Mouse (Mus musculus): ENCODE results near the gene Rbms3.

Rbms3 gene

GRCm38 (mm10) chr9:116746871-116747270 is 882.8 kb downstream of the Rbms3 start:
- no peak for DNase-seq (ENCODE audit: low spot score)

- no peak for DNase-seq (ENCODE audit: low spot score)
Measured at GRCm38 (mm10) chr9:116737786-116738185, 891.9 kb downstream of the Rbms3 start.

- DNase-seq (ENCODE audit: low spot score): no peak
Measured at GRCm38 (mm10) chr9:116729172-116729571, 900.5 kb downstream of the Rbms3 start.

DNA sequence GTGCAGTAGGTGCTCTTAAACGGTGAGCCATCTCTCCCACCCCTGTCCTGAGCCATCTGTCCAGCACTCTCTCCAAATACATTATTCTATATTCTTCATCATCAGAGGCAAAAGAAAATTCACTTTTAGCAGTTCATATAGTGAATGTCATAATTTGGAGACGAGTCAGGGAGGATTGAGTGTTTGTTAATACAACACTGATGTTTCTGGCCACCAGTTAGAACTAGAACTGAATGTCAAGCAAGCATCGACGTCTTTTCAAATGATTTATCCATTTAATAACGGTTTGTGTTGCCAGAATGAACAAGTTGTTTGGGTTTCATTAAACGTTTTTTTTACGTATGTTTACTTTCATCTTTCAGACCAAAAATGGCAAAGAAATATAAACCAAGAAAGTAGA is 901.1 kb downstream of the Rbms3 start:
- DNase-seq (ENCODE audit: low spot score): no peak

DNA sequence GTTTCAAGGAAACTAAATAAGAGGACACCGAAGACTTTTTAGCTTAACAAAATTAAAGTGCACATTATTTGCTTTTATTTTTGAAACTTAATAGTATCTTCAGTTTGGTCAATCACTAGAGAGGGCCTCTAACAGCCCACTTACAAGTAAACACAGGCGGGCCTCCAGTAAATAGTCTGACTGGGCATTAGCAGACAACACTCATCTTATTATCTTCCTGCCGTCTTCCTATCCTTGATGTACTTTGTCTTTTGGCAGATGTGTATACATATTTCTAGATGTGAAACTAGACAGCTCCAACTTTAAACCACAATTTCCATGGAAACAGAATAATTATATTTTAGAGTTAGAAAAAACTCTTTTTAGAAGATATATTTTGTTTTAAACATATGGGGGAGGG is 901.6 kb downstream of the Rbms3 start:
- DNase-seq (ENCODE audit: low spot score): no peak

- no peak for DNase-seq (ENCODE audit: low spot score)
Measured at GRCm38 (mm10) chr9:116724581-116724980, 905.1 kb downstream of the Rbms3 start.

- no peak for DNase-seq (ENCODE audit: low spot score)
Measured at GRCm38 (mm10) chr9:116703119-116703518, 926.6 kb downstream of the Rbms3 start.

DNA sequence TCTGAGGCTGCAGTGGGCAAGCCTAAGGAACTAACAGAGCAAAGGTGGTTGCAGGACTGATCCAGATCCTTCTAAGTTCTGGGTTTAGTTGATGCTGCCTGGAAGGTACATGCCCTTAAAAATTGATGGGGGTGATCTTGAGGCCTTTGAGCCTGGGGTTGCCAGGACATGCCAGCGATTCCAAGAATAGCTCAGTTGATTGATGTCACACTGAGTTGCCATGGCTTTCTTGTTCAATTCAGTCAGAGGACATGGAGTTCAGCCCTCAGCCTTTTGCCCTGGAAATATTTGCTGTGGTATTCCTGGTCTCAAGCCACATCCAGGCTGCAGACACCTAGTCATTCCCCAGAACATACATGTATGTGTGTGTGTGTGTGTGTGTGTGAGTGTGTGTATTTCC is 927.1 kb downstream of the Rbms3 start:
- DNase-seq (ENCODE audit: low spot score): no peak

DNA sequence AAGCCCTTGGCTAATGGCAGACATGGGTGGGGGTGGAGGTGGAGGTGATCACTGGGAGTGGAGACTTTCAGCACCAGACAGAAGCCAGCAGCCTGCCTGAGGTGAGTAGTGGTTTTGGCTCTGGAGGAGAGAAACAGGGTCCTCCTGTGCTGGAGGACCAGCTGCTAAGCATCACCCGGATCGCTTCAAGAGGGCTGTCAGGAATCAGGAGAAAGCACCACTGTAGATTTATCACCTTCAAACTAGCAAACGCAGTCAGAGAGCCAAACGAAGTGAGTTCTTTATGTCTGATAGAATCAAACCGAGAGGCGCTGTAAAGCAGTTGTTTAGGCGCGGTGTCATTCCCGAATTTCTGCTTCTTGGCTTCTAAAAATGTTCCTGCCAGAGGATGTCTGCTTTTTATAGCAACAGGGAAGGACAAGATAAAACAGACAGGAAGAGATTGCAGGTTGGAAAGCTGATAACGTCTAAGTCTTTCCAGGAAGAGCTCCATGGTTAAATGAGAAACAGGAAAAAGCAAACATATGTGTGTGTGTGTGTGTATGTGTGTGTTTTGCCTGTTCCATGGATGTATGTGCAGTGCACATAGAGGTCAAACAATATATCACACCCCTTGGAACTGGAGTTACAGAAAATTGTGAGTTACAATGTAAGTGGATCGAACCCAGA is 928.1 kb downstream of the Rbms3 start:
- DNase-seq (ENCODE audit: low spot score): no peak

- no peak for DNase-seq (ENCODE audit: low spot score)
Measured at GRCm38 (mm10) chr9:116688615-116689014, 941.1 kb downstream of the Rbms3 start.

- no peak for DNase-seq (ENCODE audit: low spot score)
Measured at GRCm38 (mm10) chr9:116677142-116677541, 952.6 kb downstream of the Rbms3 start.

GRCm38 (mm10) chr9:116676445-116676844 is 953.3 kb downstream of the Rbms3 start:
- DNase-seq (ENCODE audit: low spot score): no peak

DNA sequence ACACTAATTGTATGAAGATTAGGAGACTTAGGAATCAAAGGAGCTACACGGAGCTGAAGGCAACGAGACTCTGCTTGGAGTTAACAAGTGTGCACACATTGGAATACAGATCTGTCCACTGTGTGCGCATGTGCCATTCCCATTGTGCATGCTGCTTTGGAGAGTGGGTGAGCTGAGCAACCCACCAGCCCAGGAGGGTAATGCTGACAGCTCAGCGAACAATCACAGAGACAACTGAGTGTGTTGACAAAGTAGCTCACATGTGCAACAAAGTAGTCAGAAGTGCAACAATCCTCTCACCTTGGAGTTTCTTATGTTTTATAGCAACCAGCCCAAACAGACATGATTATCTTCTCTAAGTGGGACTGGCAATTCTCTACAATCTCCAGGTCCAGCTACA is 955.5 kb downstream of the Rbms3 start:
- no peak for DNase-seq (ENCODE audit: low spot score)

DNA sequence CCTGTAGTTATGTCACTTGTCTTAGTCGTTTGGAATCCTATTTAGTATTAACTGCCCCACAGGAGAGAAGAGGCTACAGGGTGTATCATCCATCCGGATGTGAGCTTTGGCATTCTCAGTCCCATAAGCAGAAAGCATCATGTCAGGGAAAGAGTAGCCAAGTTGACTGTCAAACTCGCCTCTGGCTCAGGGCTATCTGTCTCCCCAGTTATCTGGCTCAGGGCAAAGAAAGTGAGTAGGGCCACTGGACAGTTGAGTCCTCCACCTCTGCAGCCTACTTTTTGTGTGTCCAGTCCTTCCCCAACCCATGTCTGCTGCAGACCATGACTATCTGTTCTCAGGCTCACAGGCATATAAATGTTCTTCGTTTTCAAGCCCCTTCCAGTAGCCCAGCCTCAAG is 968.7 kb downstream of the Rbms3 start:
- no peak for DNase-seq (ENCODE audit: low spot score)

- DNase-seq (ENCODE audit: low spot score): no peak
Measured at GRCm38 (mm10) chr9:116659936-116660335, 969.8 kb downstream of the Rbms3 start.

- DNase-seq (ENCODE audit: low spot score): no peak
Measured at GRCm38 (mm10) chr9:116657141-116657540, 972.6 kb downstream of the Rbms3 start.

GRCm38 (mm10) chr9:116651414-116651813 is 978.3 kb downstream of the Rbms3 start:
- no peak for DNase-seq (ENCODE audit: low spot score)

DNA sequence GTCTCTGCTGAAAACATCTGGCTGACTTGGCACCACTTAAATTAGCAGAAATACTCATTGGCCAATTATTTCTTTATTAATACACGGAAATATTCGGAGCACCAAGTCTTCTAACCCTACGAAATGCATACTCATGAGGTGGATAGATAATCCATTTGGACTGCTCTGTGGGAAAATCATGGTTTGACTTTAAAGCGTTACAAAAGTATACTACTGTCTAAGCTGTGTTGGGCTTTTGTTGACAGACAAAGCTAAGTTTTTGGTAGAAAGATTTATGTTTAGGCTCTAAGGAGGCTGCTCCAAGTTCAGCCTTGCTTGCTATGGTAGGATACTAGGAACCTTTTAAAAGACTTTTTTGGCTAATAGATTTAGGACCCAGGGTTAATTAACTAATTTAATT is 979.8 kb downstream of the Rbms3 start:
- DNase-seq (ENCODE audit: low spot score): no peak

- no peak for DNase-seq (ENCODE audit: low spot score)
Measured at GRCm38 (mm10) chr9:116649086-116649792, 980.5 kb downstream of the Rbms3 start.

GRCm38 (mm10) chr9:116644616-116645015 is 985.1 kb downstream of the Rbms3 start:
- no peak for DNase-seq (ENCODE audit: low spot score)

- DNase-seq (ENCODE audit: low spot score): no peak
Measured at GRCm38 (mm10) chr9:116640302-116640679, 989.4 kb downstream of the Rbms3 start.

DNA sequence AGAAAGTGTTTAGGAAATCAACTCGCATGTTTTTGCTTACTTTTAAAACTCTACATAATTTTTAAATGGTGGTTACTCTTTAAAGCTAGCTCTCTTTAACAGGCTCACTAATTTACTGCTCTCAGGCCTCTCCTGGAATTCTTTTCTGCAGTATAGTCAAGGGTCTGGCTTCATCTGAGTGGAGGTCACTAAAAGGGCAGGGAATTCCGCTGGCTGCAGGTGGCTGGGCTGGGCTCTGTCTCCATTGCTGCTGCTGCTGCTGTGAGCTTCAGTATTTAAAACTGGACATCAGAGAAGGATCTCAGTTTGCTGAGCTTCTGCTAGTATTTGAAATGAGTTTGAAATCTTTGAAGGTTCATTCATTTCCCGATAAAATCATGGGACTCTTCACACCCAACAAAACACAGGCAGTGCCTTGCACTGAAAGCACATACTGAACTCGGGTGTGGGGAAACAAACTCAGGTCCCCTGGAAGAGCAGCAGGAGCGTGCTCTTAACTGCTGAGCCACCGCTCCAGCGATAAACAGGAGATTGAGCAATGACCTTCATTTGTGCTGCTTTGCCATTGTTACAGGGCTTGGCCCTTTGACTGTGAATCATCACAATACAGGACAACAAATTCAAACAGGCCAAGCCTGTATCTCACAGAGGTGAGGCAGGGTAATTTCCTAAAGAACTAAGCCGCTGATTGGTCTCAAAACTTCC is 990.0 kb downstream of the Rbms3 start:
- peak; percentile 26 for DNase-seq (ENCODE audit: low spot score)

GRCm38 (mm10) chr9:116633786-116634185 is 995.9 kb downstream of the Rbms3 start:
- DNase-seq (ENCODE audit: low spot score): no peak
